Mouse (Mus musculus): ENCODE results near the gene Gal3st3. TPM values are rescaled to one million over a fixed set of nuclear protein-coding genes. Genes with fewer than 3 reads are reported as not detected.

The Gal3st3 gene
- polyA plus RNA-seq, 1 experiment from 2014 or later = 20.9 TPM

- Histone ChIP-seq H3K9me3 (replicated peaks; ENCODE audit: control insufficient read depth, low read length) (no peaks in the 10 kb centered on the region), H3K4me1 (ENCODE audit: control insufficient read depth, insufficient read depth, low read length) (peaks cover 17% of the 10 kb centered on the region), H3K4me2 (ENCODE audit: low read length) (peak within 1 kb of the TSS; percentile 90), H3K27me3 (replicated peaks; ENCODE audit: control insufficient read depth, insufficient read depth, low read length) (no peaks in the 10 kb centered on the region), H3K36me3 (ENCODE audit: control insufficient read depth, insufficient read depth, low read length) (peaks cover 40% of the 10 kb centered on the region), H3K27ac (ENCODE audit: low read depth, low read length) (peak within 1 kb of the TSS; percentile 87), H3K4me3 (ENCODE audit: low read depth, low read length) (peak within 1 kb of the TSS; percentile 93), H3K9ac (ENCODE audit: low read length) (peak within 1 kb of the TSS; percentile 93)
- DNase-seq (ENCODE audit: low spot score) (peak; percentile 94), ATAC-seq (peak; percentile 93)
- 1% methylated on average over 51 of the region's 97 CpGs for WGBS
These were observed 25.1 kb upstream of the Gal3st3 start, which contains the start of gene Pacs1 for GRCm38 (mm10) chr19:5272801-5273733. TSS of gene Pacs1 (minus strand) at chr19:5273119.

GRCm38 (mm10) chr19:5273916-5274315, 24.2 kb upstream of the Gal3st3 start:
- H3K4me3 ChIP-seq (ENCODE audit: low read depth, low read length) = no peak overlapping the region
- peaks cover 17% of the 10 kb centered on the region for H3K4me1 ChIP-seq (ENCODE audit: control insufficient read depth, insufficient read depth, low read length)
- H3K36me3 ChIP-seq (ENCODE audit: control insufficient read depth, insufficient read depth, low read length) = peaks cover 49% of the 10 kb centered on the region
- no peaks in the 10 kb centered on the region for H3K27me3 ChIP-seq (replicated peaks; ENCODE audit: control insufficient read depth, insufficient read depth, low read length)
- H3K4me2 ChIP-seq (ENCODE audit: low read length) = no peak overlapping the region
- H3K27ac ChIP-seq (ENCODE audit: low read depth, low read length) = no peak overlapping the region
- WGBS = 80% methylated on average over 4 of the region's 4 CpGs
- DNase-seq (ENCODE audit: low spot score) (no peak), ATAC-seq (no peak)
- H3K9ac ChIP-seq (ENCODE audit: low read length) = no peak overlapping the region
- no peaks in the 10 kb centered on the region for H3K9me3 ChIP-seq (replicated peaks; ENCODE audit: control insufficient read depth, low read length)

GRCm38 (mm10) chr19:5274641-5275040, 23.5 kb upstream of the Gal3st3 start:
- WGBS = 92% methylated on average over 13 of the region's 13 CpGs
- no peak overlapping the region for H3K4me3 ChIP-seq (ENCODE audit: low read depth, low read length)

GRCm38 (mm10) chr19:5275736-5276135, 22.4 kb upstream of the Gal3st3 start:
- ATAC-seq = no peak

More at GRCm38 (mm10) chr19:5274641-5275040, 23.5 kb upstream of the Gal3st3 start:
- H3K4me2 ChIP-seq (ENCODE audit: low read length) = no peak overlapping the region
- H3K27me3 ChIP-seq (replicated peaks; ENCODE audit: control insufficient read depth, insufficient read depth, low read length) = no peaks in the 10 kb centered on the region
- H3K36me3 ChIP-seq (ENCODE audit: control insufficient read depth, insufficient read depth, low read length) = peaks cover 56% of the 10 kb centered on the region
- H3K4me1 ChIP-seq (ENCODE audit: control insufficient read depth, insufficient read depth, low read length) = peaks cover 17% of the 10 kb centered on the region
- H3K27ac ChIP-seq (ENCODE audit: low read depth, low read length) = no peak overlapping the region
- DNase-seq (ENCODE audit: low spot score) (no peak), ATAC-seq (no peak)
- no peak overlapping the region for H3K9ac ChIP-seq (ENCODE audit: low read length)
- no peaks in the 10 kb centered on the region for H3K9me3 ChIP-seq (replicated peaks; ENCODE audit: control insufficient read depth, low read length)

GRCm38 (mm10) chr19:5276531-5276930, 21.6 kb upstream of the Gal3st3 start:
- WGBS = 92% methylated on average over 2 of the region's 2 CpGs
- Histone ChIP-seq H3K4me2 (ENCODE audit: low read length) (no peak overlapping the region), H3K9me3 (replicated peaks; ENCODE audit: control insufficient read depth, low read length) (no peaks in the 10 kb centered on the region), H3K4me3 (ENCODE audit: low read depth, low read length) (no peak overlapping the region), H3K36me3 (ENCODE audit: control insufficient read depth, insufficient read depth, low read length) (peaks cover 69% of the 10 kb centered on the region), H3K27ac (ENCODE audit: low read depth, low read length) (no peak overlapping the region), H3K4me1 (ENCODE audit: control insufficient read depth, insufficient read depth, low read length) (peaks cover 7% of the 10 kb centered on the region), H3K9ac (ENCODE audit: low read length) (no peak overlapping the region), H3K27me3 (replicated peaks; ENCODE audit: control insufficient read depth, insufficient read depth, low read length) (no peaks in the 10 kb centered on the region)
- ATAC-seq (no peak), DNase-seq (ENCODE audit: low spot score) (no peak)

More at GRCm38 (mm10) chr19:5275736-5276135, 22.4 kb upstream of the Gal3st3 start:
- no peak overlapping the region for H3K27ac ChIP-seq (ENCODE audit: low read depth, low read length)
- 94% methylated on average over 5 of the region's 5 CpGs for WGBS
- no peaks in the 10 kb centered on the region for H3K9me3 ChIP-seq (replicated peaks; ENCODE audit: control insufficient read depth, low read length)
- peaks cover 62% of the 10 kb centered on the region for H3K36me3 ChIP-seq (ENCODE audit: control insufficient read depth, insufficient read depth, low read length)
- H3K4me2 ChIP-seq (ENCODE audit: low read length) = no peak overlapping the region
- no peak for DNase-seq (ENCODE audit: low spot score)
- H3K9ac ChIP-seq (ENCODE audit: low read length) = no peak overlapping the region
- H3K27me3 ChIP-seq (replicated peaks; ENCODE audit: control insufficient read depth, insufficient read depth, low read length) = no peaks in the 10 kb centered on the region
- no peak overlapping the region for H3K4me3 ChIP-seq (ENCODE audit: low read depth, low read length)
- peaks cover 14% of the 10 kb centered on the region for H3K4me1 ChIP-seq (ENCODE audit: control insufficient read depth, insufficient read depth, low read length)

GRCm38 (mm10) chr19:5277140-5277539, 21.0 kb upstream of the Gal3st3 start:
- Histone ChIP-seq H3K36me3 (ENCODE audit: control insufficient read depth, insufficient read depth, low read length) (peaks cover 74% of the 10 kb centered on the region), H3K27ac (ENCODE audit: low read depth, low read length) (no peak overlapping the region), H3K9ac (ENCODE audit: low read length) (no peak overlapping the region), H3K4me3 (ENCODE audit: low read depth, low read length) (no peak overlapping the region), H3K9me3 (replicated peaks; ENCODE audit: control insufficient read depth, low read length) (no peaks in the 10 kb centered on the region), H3K27me3 (replicated peaks; ENCODE audit: control insufficient read depth, insufficient read depth, low read length) (no peaks in the 10 kb centered on the region), H3K4me1 (ENCODE audit: control insufficient read depth, insufficient read depth, low read length) (peaks cover 1% of the 10 kb centered on the region), H3K4me2 (ENCODE audit: low read length) (no peak overlapping the region)
- DNase-seq (ENCODE audit: low spot score) (peak; percentile 20), ATAC-seq (no peak)
- 90% methylated on average over 3 of the region's 3 CpGs for WGBS

- no peak overlapping the region for H3K9ac ChIP-seq (ENCODE audit: low read length)
- H3K4me2 ChIP-seq (ENCODE audit: low read length) = no peak overlapping the region
- H3K36me3 ChIP-seq (ENCODE audit: control insufficient read depth, insufficient read depth, low read length) = peaks cover 86% of the 10 kb centered on the region
- H3K4me3 ChIP-seq (ENCODE audit: low read depth, low read length) = no peak overlapping the region
- H3K27me3 ChIP-seq (replicated peaks; ENCODE audit: control insufficient read depth, insufficient read depth, low read length) = no peaks in the 10 kb centered on the region
- 86% methylated on average over 8 of the region's 8 CpGs for WGBS
- no peaks in the 10 kb centered on the region for H3K9me3 ChIP-seq (replicated peaks; ENCODE audit: control insufficient read depth, low read length)
- no peak overlapping the region for H3K27ac ChIP-seq (ENCODE audit: low read depth, low read length)
- DNase-seq (ENCODE audit: low spot score) = no peak
- H3K4me1 ChIP-seq (ENCODE audit: control insufficient read depth, insufficient read depth, low read length) = no peaks in the 10 kb centered on the region
- no peak for ATAC-seq
These were observed 19.8 kb upstream of the Gal3st3 start for GRCm38 (mm10) chr19:5278381-5278780.

- peak within 1 kb of the TSS; percentile 65 for H3K4me2 ChIP-seq (ENCODE audit: low read length)
- peak within 1 kb of the TSS; percentile 91 for H3K9ac ChIP-seq (ENCODE audit: low read length)
- H3K9me3 ChIP-seq (replicated peaks; ENCODE audit: control insufficient read depth, low read length) = no peaks in the 10 kb centered on the region
- under 1% methylated on average over 46 of the region's 46 CpGs for WGBS
- H3K4me3 ChIP-seq (ENCODE audit: low read depth, low read length) = peak within 1 kb of the TSS; percentile 89
- H3K27me3 ChIP-seq (replicated peaks; ENCODE audit: control insufficient read depth, insufficient read depth, low read length) = no peaks in the 10 kb centered on the region
- peaks cover 36% of the 10 kb centered on the region for H3K36me3 ChIP-seq (ENCODE audit: control insufficient read depth, insufficient read depth, low read length)
- peak within 1 kb of the TSS; percentile 80 for H3K27ac ChIP-seq (ENCODE audit: low read depth, low read length)
- ATAC-seq (peak; percentile 97), DNase-seq (ENCODE audit: low spot score) (peak; percentile 100)
- H3K4me1 ChIP-seq (ENCODE audit: control insufficient read depth, insufficient read depth, low read length) = peaks cover 19% of the 10 kb centered on the region
These were observed 3.0 kb upstream of the Gal3st3 start, which contains the start of gene Sf3b2 for GRCm38 (mm10) chr19:5294972-5295735. TSS of gene Sf3b2 (minus strand) at chr19:5295455.
